Mouse (Mus musculus) lung, postnatal 36 days (tissue): ENCODE measurements around the gene Crkl.

ENCODE experiments used
- DNase-seq: peaks from one replicate; pipeline ENCODE4 v3.0.0; 2022; ENCODE audit warnings: mixed read lengths

Gene Crkl

GRCm38 (mm10) chr16:17530640-17531288 lies 79.0 kb downstream of the Crkl start, which contains the start of gene Thap7:
Gene Thap7 (minus strand): TSS chr16:17531136.
- peak; percentile 97 for DNase-seq

- peak; percentile 36 for DNase-seq
These were observed 80.5 kb downstream of the Crkl start for GRCm38 (mm10) chr16:17532271-17532670.

GRCm38 (mm10) chr16:17532676-17533329 lies 81.0 kb downstream of the Crkl start:
- no peak for DNase-seq

- DNase-seq = peak; percentile 46
These were observed 84.8 kb downstream of the Crkl start for GRCm38 (mm10) chr16:17536584-17536983.
